ENCODE assay signal across 7 mouse cellular contexts in the genomic region with DNA sequence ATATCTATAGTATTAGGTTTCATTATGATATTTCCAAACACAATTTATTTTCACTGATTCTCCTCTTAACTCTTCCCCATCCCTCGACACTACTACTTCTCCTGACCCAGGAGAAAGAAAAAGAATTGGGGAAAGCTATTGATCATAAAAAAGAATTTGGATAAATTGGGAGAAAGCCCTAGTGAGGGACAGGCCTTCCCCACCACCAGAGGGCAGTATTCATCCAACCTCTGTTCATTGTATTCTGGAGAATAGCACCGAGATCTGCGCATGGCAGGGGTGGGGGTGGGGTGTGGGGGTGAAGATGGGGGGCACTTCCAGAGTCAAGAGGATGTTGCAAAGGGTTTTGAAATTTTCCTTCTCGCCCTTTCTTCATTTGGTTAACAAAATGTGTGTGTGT. TPM values are rescaled to one million over a fixed set of nuclear protein-coding genes. Genes with fewer than 3 reads are reported as not detected.
DNase-seq lines count a peak whose midpoint lies in the region; ATAC-seq lines count a peak whose summit lies in the region.

No protein-coding gene starts in this region.

- H3K27me3 ChIP-seq in kidney, embryonic 15.5 days: no peaks in the 10 kb centered on the region

- no peak overlapping the region for H3K9ac ChIP-seq in kidney, embryonic 15.5 days

- H3K36me3 ChIP-seq in kidney, embryonic 15.5 days: no peaks in the 10 kb centered on the region

- no peak overlapping the region for H3K4me2 ChIP-seq in kidney, embryonic 15.5 days

- peak; percentile 25 for DNase-seq in kidney, adult 18-20 months
- DNase-seq in urinary bladder, postnatal 25 days (ENCODE audit: low spot score): peak; percentile 26
- no peak for DNase-seq in urinary bladder, postnatal 10 days (ENCODE audit: low spot score)
- DNase-seq in embryo, embryonic 11.5 days (ENCODE audit: low read depth, low spot score): peak; percentile 8
- no peak for DNase-seq in urinary bladder, postnatal 36 days (ENCODE audit: low spot score in 2 of 2)

- H3K4me3 ChIP-seq in kidney, embryonic 15.5 days (replicated peaks): no peak overlapping the region

- ATAC-seq in kidney, embryonic 15.5 days (replicated peaks; ENCODE audit: low FRiP score): no peak
- ATAC-seq in megakaryocyte progenitor cell, adult 5-6 weeks (replicated peaks; ENCODE audit: poor library complexity): peak; percentile 68

- H3K27ac ChIP-seq in kidney, embryonic 15.5 days: no peak overlapping the region

- H3K9me3 ChIP-seq in kidney, embryonic 15.5 days (replicated peaks): no peaks in the 10 kb centered on the region

- WGBS in kidney, embryonic 15.5 days: 63% methylated on average over 4 of the region's 4 CpGs

- H3K4me1 ChIP-seq in kidney, embryonic 15.5 days: no peaks in the 10 kb centered on the region

RNA-seq across cellular contexts. Expression of gene Lmo7, which starts 44.9 kb away (rescaled TPM):
- 12.2 and 16.4 TPM in 2 replicates for polyA plus RNA-seq in kidney, embryonic 15.5 days (2015; fragmentation: Nextera tagmentation; extraction: Ambion mirVana)
- 0.44 TPM in 1 of 2 replicates, not detected in the other for total RNA-seq in megakaryocyte progenitor cell, adult 5-6 weeks (2015)
- 0.10 and 0.54 TPM in 2 replicates for total RNA-seq in megakaryocyte progenitor cell, adult 5-6 weeks (2017)

RNA-seq across cellular contexts. Expression of gene Gm9922, which starts 45.0 kb away (rescaled TPM):
- 3.1 and 3.5 TPM in 2 replicates for polyA plus RNA-seq in kidney, embryonic 15.5 days (2015; fragmentation: Nextera tagmentation; extraction: Ambion mirVana)
- total RNA-seq in megakaryocyte progenitor cell, adult 5-6 weeks (2015): not detected in 2 replicates
- total RNA-seq in megakaryocyte progenitor cell, adult 5-6 weeks (2017): not detected in 2 replicates

Comparison
In these comparisons a context has a peak if more than half of its experiments do, and no peak if none do; other contexts are left out.
1. DNase-seq: peak in kidney, adult 18-20 months (single experiment), urinary bladder, postnatal 25 days (single experiment) and embryo, embryonic 11.5 days (single experiment); none in urinary bladder, postnatal 10 days (single experiment) and urinary bladder, postnatal 36 days (0 of 2).